Mouse (Mus musculus) heart, postnatal 0 days (tissue): ENCODE data around the gene Pgm5. TPM values are rescaled to one million over a fixed set of nuclear protein-coding genes. Genes with fewer than 3 reads are reported as not detected.

Experiments
- ATAC-seq: fragments of 200-750 bp; cut with Nextera tagmentation; 2 replicates; pipeline ENCODE4 v1.8.0; 2017; ENCODE audit warnings: low read depth, moderate number of reproducible peaks, moderate library complexity; ENCODE audit not compliant: insufficient read depth
- DNase-seq: peaks from one replicate; pipeline ENCODE4 v3.0.0-alpha.2; 2016; ENCODE audit warnings: low spot score
- H3K27ac ChIP-seq: fragments of 300-500 bp; sonication (generic); 2 replicates; pipeline ENCODE4 v1.5.1; 2014; ENCODE audit warnings: low read depth, mild to moderate bottlenecking
- H3K27me3 ChIP-seq: fragments of 300-500 bp; sonication (generic); 2 replicates; pipeline ENCODE4 v1.6.1; 2014; ENCODE audit warnings: low read length, mixed read lengths; ENCODE audit not compliant: control insufficient read depth, insufficient read depth
- H3K36me3 ChIP-seq: fragments of 300-500 bp; sonication (generic); replicated peaks from 2 replicates; pipeline ENCODE4 v1.6.1; 2014; ENCODE audit warnings: low read length, mixed read lengths; ENCODE audit not compliant: control insufficient read depth, insufficient read depth
- H3K4me1 ChIP-seq: fragments of 300-500 bp; sonication (generic); 2 replicates; pipeline ENCODE4 v1.6.1; 2014; ENCODE audit warnings: antibody characterized with exemption; ENCODE audit not compliant: control insufficient read depth, insufficient read depth
- H3K4me2 ChIP-seq: fragments of 300-500 bp; sonication (generic); 2 replicates; pipeline ENCODE4 v1.6.1; 2014; ENCODE audit warnings: low read depth, mild to moderate bottlenecking, low read length, moderate library complexity
- H3K4me3 ChIP-seq: fragments of 300-500 bp; sonication (generic); 2 replicates; pipeline ENCODE4 v1.5.1; 2014; ENCODE audit warnings: low read depth, low read length
- H3K9ac ChIP-seq: fragments of 300-500 bp; sonication (generic); replicated peaks from 2 replicates; pipeline ENCODE4 v1.6.1; 2014; ENCODE audit warnings: low read depth, low read length, mixed read lengths
- H3K9me3 ChIP-seq: fragments of 300-500 bp; sonication (generic); replicated peaks from 2 replicates; pipeline ENCODE4 v1.6.1; 2016; ENCODE audit warnings: low read length; ENCODE audit not compliant: control insufficient read depth
- CTCF ChIP-seq: IDR thresholded peaks from 2 replicates; pipeline ENCODE4 v1.5.1; 2016; ENCODE audit warnings: antibody characterized with exemption, control low read depth, low read depth
- EP300 ChIP-seq: IDR thresholded peaks from 2 replicates; pipeline ENCODE4 v1.6.1; 2016; ENCODE audit warnings: antibody characterized with exemption, low read depth
- whole genome bisulfite sequencing: fragments of 180-500 bp; shearing (Covaris S2); extraction: QIAGEN DNeasy Blood & Tissue Kit; methylation state at CpG from one replicate; pipeline ENCODE4 v1.1.7; 2014; 5-methylcytosine and 5-hydroxymethylcytosine counted together
- polyA plus RNA-seq: library from polyadenylated mRNA; unstranded; fragments of >200 nt; fragmentation: Nextera tagmentation; extraction: Ambion mirVana; gene quantifications from 2 replicates; pipeline ENCODE4 v1.2.1, GENCODE M21; 2015
- total RNA-seq: library from RNA; depleted of rRNA; stranded (reverse); fragments of >200 nt; gene quantifications from 2 replicates; pipeline ENCODE4 v1.2.3, GENCODE M21; 2014; ENCODE audit warnings: low replicate concordance

Gene Pgm5
- total and polyA plus RNA-seq, 2 experiments from 2014 or later, result 4.9 to 163 TPM

DNA sequence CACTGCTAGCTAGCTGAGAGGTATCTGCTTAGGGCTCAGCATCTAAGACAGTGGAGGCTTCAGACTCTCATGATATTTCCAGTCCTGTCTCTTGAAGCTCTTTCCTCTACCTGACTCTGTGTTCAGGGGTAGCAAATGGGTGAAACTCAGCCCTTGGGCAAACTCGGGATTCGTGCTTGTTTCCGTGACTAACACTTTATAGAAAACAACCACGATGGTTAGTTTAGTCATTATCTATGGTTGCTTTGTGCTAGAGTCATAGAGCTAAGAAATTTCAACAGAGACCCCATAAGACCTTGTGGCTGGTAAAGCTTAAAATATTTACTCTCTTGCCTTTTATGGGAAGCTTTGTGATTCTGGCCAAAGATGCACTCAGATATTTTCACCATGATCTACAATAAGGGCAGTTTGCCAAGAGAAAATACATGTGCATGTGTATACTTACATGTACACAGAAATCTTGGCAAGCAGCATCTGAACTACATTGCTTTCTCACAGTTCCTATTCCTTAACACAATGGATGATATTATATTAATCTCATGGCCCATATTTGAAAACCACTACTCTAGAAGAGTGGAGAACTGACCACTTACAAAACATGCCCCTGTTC, 115.3 kb downstream of the Pgm5 start:
- peaks cover 19% of the 10 kb centered on the region for H3K4me1 ChIP-seq
- WGBS, result 86% methylated on average over 4 of the region's 4 CpGs

DNA sequence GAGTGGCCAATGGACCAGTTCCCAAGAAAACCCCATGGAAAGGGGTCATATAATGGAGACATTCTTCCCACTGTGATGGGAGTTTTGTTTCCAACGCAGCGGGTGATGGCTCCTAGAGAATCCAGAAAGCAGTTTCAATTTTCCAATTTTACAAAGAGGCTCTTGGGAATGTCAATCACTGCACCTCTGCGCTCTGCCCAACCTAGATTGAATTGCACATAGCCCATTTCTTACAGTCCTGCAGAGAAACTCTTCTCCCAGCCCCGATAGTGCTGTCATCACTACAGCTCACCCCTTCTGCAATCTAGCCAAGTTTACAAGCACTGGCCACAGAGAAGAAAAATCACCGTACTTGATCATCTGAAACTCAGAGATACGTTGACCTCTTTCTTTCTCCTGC, 119.0 kb downstream of the Pgm5 start:
- TF ChIP-seq CTCF, result no peak
- TF ChIP-seq EP300, result no peak
- H3K9me3 ChIP-seq, result no peaks in the 10 kb centered on the region
- ATAC-seq, result no peak; the same call in 1 of the 2 replicates
- H3K9ac ChIP-seq, result no peak overlapping the region
- no peak overlapping the region for H3K27ac ChIP-seq
- DNase-seq, result no peak
- no peaks in the 10 kb centered on the region for H3K27me3 ChIP-seq
- H3K4me2 ChIP-seq, result peak overlapping the region; percentile 4; the same call in 1 of the 2 replicates
- 26% methylated on average over 6 of the region's 6 CpGs for WGBS
- peaks cover 19% of the 10 kb centered on the region for H3K4me1 ChIP-seq
- no peaks in the 10 kb centered on the region for H3K36me3 ChIP-seq
- no peak overlapping the region for H3K4me3 ChIP-seq

More for the DNA sequence above, 115.3 kb downstream of the Pgm5 start:
- DNase-seq, result no peak
- no peak overlapping the region for H3K4me2 ChIP-seq
- no peak for ATAC-seq
- no peaks in the 10 kb centered on the region for H3K27me3 ChIP-seq
- H3K9ac ChIP-seq, result no peak overlapping the region
- TF ChIP-seq CTCF (no peak), EP300 (no peak)
- no peak overlapping the region for H3K4me3 ChIP-seq
- H3K36me3 ChIP-seq, result no peaks in the 10 kb centered on the region
- H3K9me3 ChIP-seq, result no peaks in the 10 kb centered on the region
- no peak overlapping the region for H3K27ac ChIP-seq

DNA sequence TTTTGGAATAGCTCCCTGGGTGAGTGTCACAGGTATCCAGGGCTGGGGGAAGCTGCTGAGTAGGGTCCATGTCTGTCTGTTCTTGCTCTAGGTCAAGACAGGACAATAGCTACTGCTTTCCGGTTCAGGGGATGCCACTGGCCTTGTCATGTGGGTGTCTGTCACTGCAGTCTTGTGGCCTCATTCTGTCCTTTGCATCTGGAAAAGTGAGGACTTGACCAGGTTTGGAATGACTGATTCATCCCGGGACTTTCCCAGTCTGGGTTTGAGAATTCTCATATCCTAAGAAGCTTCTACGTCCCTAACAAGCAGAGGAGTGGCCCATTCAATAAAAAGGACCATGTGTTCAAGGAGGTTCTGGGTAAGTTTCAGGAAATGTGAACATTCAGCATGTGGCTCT, 122.9 kb downstream of the Pgm5 start:
- Histone ChIP-seq H3K9ac (no peak overlapping the region), H3K36me3 (no peaks in the 10 kb centered on the region), H3K4me2 (no peak overlapping the region), H3K27me3 (no peaks in the 10 kb centered on the region), H3K9me3 (no peaks in the 10 kb centered on the region), H3K27ac (no peak overlapping the region), H3K4me3 (no peak overlapping the region), H3K4me1 (peaks cover 27% of the 10 kb centered on the region)
- WGBS, result 73% methylated on average over 3 of the region's 3 CpGs
- ATAC-seq (no peak), DNase-seq (no peak)
- TF ChIP-seq CTCF, result no peak
- no peak for TF ChIP-seq EP300

GRCm38 (mm10) chr19:24738026-24738425, 123.6 kb downstream of the Pgm5 start:
- no peak overlapping the region for H3K27ac ChIP-seq
- DNase-seq (no peak), ATAC-seq (no peak)
- no peak overlapping the region for H3K9ac ChIP-seq
- no peaks in the 10 kb centered on the region for H3K27me3 ChIP-seq
- H3K4me2 ChIP-seq, result no peak overlapping the region
- H3K9me3 ChIP-seq, result no peaks in the 10 kb centered on the region
- no peak for TF ChIP-seq CTCF
- no peak for TF ChIP-seq EP300
- peaks cover 25% of the 10 kb centered on the region for H3K4me1 ChIP-seq
- WGBS, result 91% methylated on average over 5 of the region's 5 CpGs
- 0 out of 2 replicates have a peak, but pooled peaks cover 3% of the 10 kb centered on the region for H3K36me3 ChIP-seq
- H3K4me3 ChIP-seq, result no peak overlapping the region

GRCm38 (mm10) chr19:24735484-24736128, 126.0 kb downstream of the Pgm5 start:
- 0 out of 2 replicates have a peak, but pooled peaks have one; percentile 9 for TF ChIP-seq CTCF
- TF ChIP-seq EP300, result no peak

More at GRCm38 (mm10) chr19:24735484-24736128, 126.0 kb downstream of the Pgm5 start:
- H3K4me3 ChIP-seq, result no peak overlapping the region
- ATAC-seq (no peak), DNase-seq (no peak)
- H3K27me3 ChIP-seq, result no peaks in the 10 kb centered on the region
- no peak overlapping the region for H3K4me2 ChIP-seq
- 56% methylated on average over 6 of the region's 6 CpGs for WGBS
- 0 out of 2 replicates have a peak, but pooled peaks cover 8% of the 10 kb centered on the region for H3K36me3 ChIP-seq
- H3K9me3 ChIP-seq, result no peaks in the 10 kb centered on the region
- no peak overlapping the region for H3K9ac ChIP-seq
- peaks cover 8% of the 10 kb centered on the region; the same call in 1 of the 2 replicates for H3K4me1 ChIP-seq
- no peak overlapping the region for H3K27ac ChIP-seq
